Mouse (Mus musculus) forebrain, embryonic 10.5 days (tissue): ENCODE data around the gene Sstr3. TPM values are rescaled to one million over a fixed set of nuclear protein-coding genes. Genes with fewer than 3 reads are reported as not detected.

Experiments
- DNase-seq: peaks from one replicate; pipeline ENCODE4 v3.0.0-alpha.2; 2017; ENCODE audit warnings: low spot score; ENCODE audit errors: extremely low spot score
- H3K27ac ChIP-seq: fragments of 300-500 bp; sonication (generic); 2 replicates; pipeline ENCODE4 v1.5.1; 2016; ENCODE audit warnings: mild to moderate bottlenecking
- H3K27me3 ChIP-seq: fragments of 300-500 bp; sonication (generic); 2 replicates; pipeline ENCODE4 v1.6.1; 2016; ENCODE audit warnings: mild to moderate bottlenecking; ENCODE audit not compliant: poor library complexity, severe bottlenecking
- H3K36me3 ChIP-seq: fragments of 300-500 bp; sonication (generic); replicated peaks from 2 replicates; pipeline ENCODE4 v1.6.1; 2016; ENCODE audit warnings: mild to moderate bottlenecking, moderate library complexity
- H3K4me1 ChIP-seq: fragments of 300-500 bp; sonication (generic); 2 replicates; pipeline ENCODE4 v1.6.1; 2016
- H3K4me3 ChIP-seq: fragments of 300-500 bp; sonication (generic); 2 replicates; pipeline ENCODE4 v1.5.1; 2016; ENCODE audit warnings: mild to moderate bottlenecking, moderate library complexity
- H3K9me3 ChIP-seq: fragments of 300-500 bp; sonication (generic); 2 replicates; pipeline ENCODE4 v1.6.1; 2016; ENCODE audit warnings: mild to moderate bottlenecking, moderate library complexity
- whole genome bisulfite sequencing: fragments of 180-500 bp; shearing (Covaris S2); methylation state at CpG from one replicate; pipeline ENCODE4 v1.1.7; 2016; 5-methylcytosine and 5-hydroxymethylcytosine counted together
- polyA plus RNA-seq: library from polyadenylated mRNA; unstranded; fragments of >200 nt; fragmentation: Nextera tagmentation; extraction: Ambion mirVana; gene quantifications from 2 replicates; pipeline ENCODE4 v1.2.1, GENCODE M21; 2016

Gene Sstr3
- polyA plus RNA-seq: 0.09 TPM in 1 of 2 replicates, not detected in the other

- Histone ChIP-seq H3K4me1 (peaks cover 30% of the 10 kb centered on the region), H3K9me3 (no peaks in the 10 kb centered on the region), H3K27me3 (peaks cover 54% of the 10 kb centered on the region), H3K27ac (0 out of 2 replicates have a peak within 1 kb of the TSS, but pooled peaks have one; percentile 1), H3K4me3 (no peak within 1 kb of the TSS; the same call in 1 of the 2 replicates), H3K36me3 (no peaks in the 10 kb centered on the region)
- no peak for DNase-seq
- 10% methylated on average over 14 of the region's 14 CpGs for WGBS
Observed at GRCm38 (mm10) chr15:78544561-78545001, at the start of gene Sstr3. Sstr3 (minus strand) TSS chr15:78544685.

- no peaks in the 10 kb centered on the region for H3K36me3 ChIP-seq
- no peak for DNase-seq
- no peaks in the 10 kb centered on the region for H3K27me3 ChIP-seq
- no peak overlapping the region for H3K27ac ChIP-seq
- no peaks in the 10 kb centered on the region for H3K9me3 ChIP-seq
- 93% methylated on average over 7 of the region's 7 CpGs for WGBS
- H3K4me3 ChIP-seq: no peak overlapping the region
- H3K4me1 ChIP-seq: peaks cover 20% of the 10 kb centered on the region; the same call in 1 of the 2 replicates
Observed at GRCm38 (mm10) chr15:78593896-78594425, 49.5 kb upstream of the Sstr3 start.

- Histone ChIP-seq H3K9me3 (no peaks in the 10 kb centered on the region), H3K27ac (no peak overlapping the region), H3K27me3 (no peaks in the 10 kb centered on the region), H3K4me3 (no peak overlapping the region), H3K4me1 (peaks cover 20% of the 10 kb centered on the region; the same call in 1 of the 2 replicates), H3K36me3 (no peaks in the 10 kb centered on the region)
- WGBS: 85% methylated on average over 14 of the region's 14 CpGs
- DNase-seq: no peak
Observed at GRCm38 (mm10) chr15:78592452-78592968, 48.0 kb upstream of the Sstr3 start.

- no peak overlapping the region for H3K27ac ChIP-seq
- H3K9me3 ChIP-seq: no peaks in the 10 kb centered on the region
- no peaks in the 10 kb centered on the region for H3K36me3 ChIP-seq
- H3K4me3 ChIP-seq: no peak overlapping the region
- WGBS: 71% methylated on average over 15 of the region's 15 CpGs
- H3K27me3 ChIP-seq: no peaks in the 10 kb centered on the region
- no peak for DNase-seq
- H3K4me1 ChIP-seq: peaks cover 16% of the 10 kb centered on the region; the same call in 1 of the 2 replicates
Observed at GRCm38 (mm10) chr15:78591680-78592451, 47.4 kb upstream of the Sstr3 start.

GRCm38 (mm10) chr15:78590785-78591184 lies 46.3 kb upstream of the Sstr3 start:
- DNase-seq: no peak
- Histone ChIP-seq H3K4me1 (peaks cover 15% of the 10 kb centered on the region; the same call in 1 of the 2 replicates), H3K36me3 (no peaks in the 10 kb centered on the region), H3K4me3 (no peak overlapping the region), H3K27ac (no peak overlapping the region), H3K27me3 (no peaks in the 10 kb centered on the region), H3K9me3 (peaks cover 5% of the 10 kb centered on the region; the same call in 1 of the 2 replicates)
- 80% methylated on average over 6 of the region's 6 CpGs for WGBS

- DNase-seq: no peak
- H3K9me3 ChIP-seq: peaks cover 5% of the 10 kb centered on the region; the same call in 1 of the 2 replicates
- H3K4me3 ChIP-seq: no peak overlapping the region
- no peaks in the 10 kb centered on the region for H3K27me3 ChIP-seq
- peaks cover 15% of the 10 kb centered on the region; the same call in 1 of the 2 replicates for H3K4me1 ChIP-seq
- 80% methylated on average over 6 of the region's 6 CpGs for WGBS
- no peak overlapping the region for H3K27ac ChIP-seq
- H3K36me3 ChIP-seq: no peaks in the 10 kb centered on the region
Observed at GRCm38 (mm10) chr15:78589936-78590335, 45.5 kb upstream of the Sstr3 start.

GRCm38 (mm10) chr15:78588900-78589299 lies 44.4 kb upstream of the Sstr3 start:
- H3K27me3 ChIP-seq: no peaks in the 10 kb centered on the region
- H3K9me3 ChIP-seq: peaks cover 9% of the 10 kb centered on the region; the same call in 1 of the 2 replicates
- H3K36me3 ChIP-seq: no peaks in the 10 kb centered on the region
- H3K27ac ChIP-seq: no peak overlapping the region
- DNase-seq: no peak
- no peak overlapping the region for H3K4me3 ChIP-seq
- peaks cover 15% of the 10 kb centered on the region; the same call in 1 of the 2 replicates for H3K4me1 ChIP-seq
- 92% methylated on average over 4 of the region's 4 CpGs for WGBS

GRCm38 (mm10) chr15:78588049-78588448 lies 43.6 kb upstream of the Sstr3 start:
- no peak overlapping the region for H3K4me3 ChIP-seq
- no peaks in the 10 kb centered on the region for H3K36me3 ChIP-seq
- H3K4me1 ChIP-seq: peaks cover 15% of the 10 kb centered on the region; the same call in 1 of the 2 replicates
- no peaks in the 10 kb centered on the region for H3K27me3 ChIP-seq
- H3K9me3 ChIP-seq: peaks cover 9% of the 10 kb centered on the region; the same call in 1 of the 2 replicates
- no peak overlapping the region for H3K27ac ChIP-seq
- 81% methylated on average over 4 of the region's 4 CpGs for WGBS
- no peak for DNase-seq

- WGBS: 54% methylated on average over 18 of the region's 18 CpGs
Observed at GRCm38 (mm10) chr15:78587050-78587994, 42.8 kb upstream of the Sstr3 start.

GRCm38 (mm10) chr15:78585404-78585803 lies 40.9 kb upstream of the Sstr3 start:
- WGBS: 88% methylated on average over 7 of the region's 7 CpGs
- H3K4me3 ChIP-seq: no peak overlapping the region
- no peaks in the 10 kb centered on the region; the same call in 1 of the 2 replicates for H3K27me3 ChIP-seq
- H3K36me3 ChIP-seq: no peaks in the 10 kb centered on the region
- H3K27ac ChIP-seq: no peak overlapping the region
- no peak for DNase-seq
- H3K9me3 ChIP-seq: peaks cover 9% of the 10 kb centered on the region; the same call in 1 of the 2 replicates
- H3K4me1 ChIP-seq: peaks cover 14% of the 10 kb centered on the region

More at GRCm38 (mm10) chr15:78587050-78587994, 42.8 kb upstream of the Sstr3 start:
- DNase-seq: peak; percentile 75
- Histone ChIP-seq H3K9me3 (peaks cover 9% of the 10 kb centered on the region; the same call in 1 of the 2 replicates), H3K27me3 (no peaks in the 10 kb centered on the region; the same call in 1 of the 2 replicates), H3K4me3 (no peak overlapping the region), H3K4me1 (peaks cover 13% of the 10 kb centered on the region; the same call in 1 of the 2 replicates), H3K27ac (peak overlapping the region; percentile 49), H3K36me3 (no peaks in the 10 kb centered on the region)

GRCm38 (mm10) chr15:78583352-78583751 lies 38.9 kb upstream of the Sstr3 start:
- Histone ChIP-seq H3K4me3 (no peak overlapping the region), H3K4me1 (peaks cover 29% of the 10 kb centered on the region), H3K36me3 (no peaks in the 10 kb centered on the region), H3K27me3 (no peaks in the 10 kb centered on the region; the same call in 1 of the 2 replicates), H3K9me3 (peaks cover 9% of the 10 kb centered on the region; the same call in 1 of the 2 replicates), H3K27ac (no peak overlapping the region)
- WGBS: 29% methylated on average over 11 of the region's 11 CpGs
- DNase-seq: no peak
